Comparison of ENCODE assay signal across 8 mouse cellular contexts in the genomic region with DNA sequence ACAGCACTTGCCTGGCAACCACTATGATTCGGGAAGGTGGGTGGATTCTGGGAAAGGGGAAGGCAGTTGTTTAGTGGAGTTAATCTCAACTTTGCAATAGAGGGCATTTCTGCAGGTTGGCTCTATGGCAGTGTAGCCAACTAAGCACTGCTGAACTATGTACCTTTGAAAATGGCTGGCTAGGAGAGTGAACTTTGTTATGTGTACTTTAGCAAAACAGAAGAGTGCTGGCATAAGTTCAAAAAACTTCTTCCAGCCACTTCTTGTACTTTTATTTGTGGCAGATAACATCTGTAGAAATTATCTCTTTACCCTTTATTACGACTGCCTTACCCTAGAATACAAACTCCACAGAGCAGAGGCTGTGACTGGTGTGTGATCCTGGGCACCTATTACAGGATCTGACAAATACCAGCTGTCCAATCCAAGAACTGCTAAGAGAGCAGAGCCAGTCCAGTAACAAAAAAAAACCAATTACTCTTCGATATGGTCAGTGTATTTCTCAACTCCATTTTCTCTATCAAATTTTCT. TPM values are rescaled to one million over a fixed set of nuclear protein-coding genes. Genes with fewer than 3 reads are reported as not detected.
DNase-seq lines count a peak whose midpoint lies in the region; ATAC-seq and TF ChIP-seq lines count a peak whose summit lies in the region.

No protein-coding gene starts in this region.

- no peak for TF ChIP-seq EP300 in stomach, postnatal 0 days (optimal IDR thresholded peaks at IDR 0.05)

- no peaks in the 10 kb centered on the region; the same call in 1 of the 2 replicates for H3K36me3 ChIP-seq in neural tube, embryonic 11.5 days (ENCODE audit: control insufficient read depth, insufficient read depth, low read length)
- peaks cover 2% of the 10 kb centered on the region; the same call in 1 of the 2 replicates for H3K36me3 ChIP-seq in limb, embryonic 15.5 days
- no peaks in the 10 kb centered on the region for H3K36me3 ChIP-seq in stomach, postnatal 0 days (ENCODE audit: control insufficient read depth, insufficient read depth, low read length)

- peak overlapping the region; percentile 62 for H3K4me2 ChIP-seq in neural tube, embryonic 11.5 days (ENCODE audit: low read depth)
- peak overlapping the region; percentile 58; the same call in 1 of the 2 replicates for H3K4me2 ChIP-seq in limb, embryonic 15.5 days
- peak overlapping the region; percentile 67 for H3K4me2 ChIP-seq in stomach, postnatal 0 days (replicated peaks; ENCODE audit: low read depth)

- no peaks in the 10 kb centered on the region for H3K27me3 ChIP-seq in neural tube, embryonic 11.5 days (ENCODE audit: control insufficient read depth, insufficient read depth, low read length)
- no peaks in the 10 kb centered on the region for H3K27me3 ChIP-seq in limb, embryonic 15.5 days
- H3K27me3 ChIP-seq in stomach, postnatal 0 days (ENCODE audit: control insufficient read depth, insufficient read depth, low read length) = no peaks in the 10 kb centered on the region

- intact Hi-C loops in gastrocnemius, postnatal 14 days (cut with DNase I; ENCODE audit: low total_unique reads) = no loop called here

- H3K4me3 ChIP-seq in neural tube, embryonic 11.5 days (ENCODE audit: low read depth, low read length) = peak overlapping the region; percentile 60; the same call in 1 of the 2 replicates
- H3K4me3 ChIP-seq in limb, embryonic 15.5 days = 0 out of 2 replicates have a peak overlapping the region, but pooled peaks have one; percentile 70
- H3K4me3 ChIP-seq in stomach, postnatal 0 days (ENCODE audit: low read depth, low read length) = peak overlapping the region; percentile 58; the same call in 1 of the 2 replicates

- no peak for TF ChIP-seq CTCF in stomach, postnatal 0 days (IDR thresholded peaks at IDR 0.05; ENCODE audit: low read depth)

- DNase-seq in adrenal gland, postnatal 10 days = peak; percentile 9
- DNase-seq in adrenal gland, postnatal 14 days = no peak
- DNase-seq in neural tube, embryonic 11.5 days (ENCODE audit: low spot score) = no peak
- DNase-seq in neural tube, embryonic 10.5 days (ENCODE audit: extremely low spot score, low spot score) = no peak
- no peak for DNase-seq in stomach, postnatal 0 days (ENCODE audit: low spot score)
- no peak for DNase-seq in gastrocnemius, postnatal 14 days
- no peak for DNase-seq in left cerebral cortex, adult 9 months (ENCODE audit: low spot score in 2 of 2)

- H3K27ac ChIP-seq in neural tube, embryonic 11.5 days (ENCODE audit: low read depth, low read length) = no peak overlapping the region
- no peak overlapping the region for H3K27ac ChIP-seq in limb, embryonic 15.5 days
- H3K27ac ChIP-seq in stomach, postnatal 0 days (replicated peaks) = peak overlapping the region; percentile 91

- WGBS in neural tube, embryonic 11.5 days = 61% methylated on average over 3 of the region's 3 CpGs
- 56% methylated on average over 3 of the region's 3 CpGs for WGBS in limb, embryonic 15.5 days
- WGBS in stomach, postnatal 0 days = 29% methylated on average over 3 of the region's 3 CpGs

- no peaks in the 10 kb centered on the region for H3K9me3 ChIP-seq in neural tube, embryonic 11.5 days (ENCODE audit: control insufficient read depth, low read length)
- H3K9me3 ChIP-seq in limb, embryonic 15.5 days = no peaks in the 10 kb centered on the region
- H3K9me3 ChIP-seq in stomach, postnatal 0 days (ENCODE audit: control insufficient read depth, low read length) = no peaks in the 10 kb centered on the region

- no peak for ATAC-seq in neural tube, embryonic 11.5 days (ENCODE audit: insufficient read depth, low FRiP score, low TSS enrichment)
- no peak for ATAC-seq in limb, embryonic 15.5 days (ENCODE audit: insufficient number of reproducible peaks, low FRiP score, low TSS enrichment, low read depth)
- ATAC-seq in stomach, postnatal 0 days (ENCODE audit: low FRiP score, low TSS enrichment) = peak; percentile 60; the same call in 1 of the 2 replicates

- H3K4me1 ChIP-seq in neural tube, embryonic 11.5 days (ENCODE audit: control insufficient read depth, insufficient read depth, low read length) = no peaks in the 10 kb centered on the region
- H3K4me1 ChIP-seq in limb, embryonic 15.5 days = peaks cover 8% of the 10 kb centered on the region
- H3K4me1 ChIP-seq in stomach, postnatal 0 days (replicated peaks; ENCODE audit: control insufficient read depth, insufficient read depth) = no peaks in the 10 kb centered on the region

- no peak overlapping the region for H3K9ac ChIP-seq in neural tube, embryonic 11.5 days (ENCODE audit: low read length)
- H3K9ac ChIP-seq in limb, embryonic 15.5 days = no peak overlapping the region
- no peak overlapping the region for H3K9ac ChIP-seq in stomach, postnatal 0 days (ENCODE audit: low read length)

RNA-seq across cellular contexts. Expression of a gene that starts 0.8 kb away (rescaled TPM):
- 1 to 10 TPM; 6.6 to 7.1 TPM for total RNA-seq in adrenal gland, postnatal 10 days (2021)
- total RNA-seq in adrenal gland, postnatal 14 days (2021) = 3.9 and 5.0 TPM in 2 replicates
- polyA plus RNA-seq in neural tube, embryonic 11.5 days (2014; fragmentation: Nextera tagmentation; extraction: Ambion mirVana) = 8.5 and 9.2 TPM in 2 replicates
- 10.4 and 13.4 TPM in 2 replicates for polyA plus RNA-seq in limb, embryonic 15.5 days (2015; fragmentation: Nextera tagmentation; extraction: Ambion mirVana)
- 18.3 and 20.2 TPM in 2 replicates for polyA plus RNA-seq in stomach, postnatal 0 days (2015; fragmentation: Nextera tagmentation; extraction: Ambion mirVana)
- total RNA-seq in gastrocnemius, postnatal 14 days (2021) = 1 to 10 TPM; 1.8 to 1.9 TPM

RNA-seq across cellular contexts. Expression of a gene that starts 51.5 kb away (rescaled TPM):
- total RNA-seq in adrenal gland, postnatal 10 days (2021) = 1 to 10 TPM in 1 of 2 experiments, under 1 TPM in 1; 0.85 to 1.1 TPM
- total RNA-seq in adrenal gland, postnatal 14 days (2021) = 0.34 and 0.37 TPM in 2 replicates
- 0.22 and 0.56 TPM in 2 replicates for polyA plus RNA-seq in neural tube, embryonic 11.5 days (2014; fragmentation: Nextera tagmentation; extraction: Ambion mirVana)
- polyA plus RNA-seq in limb, embryonic 15.5 days (2015; fragmentation: Nextera tagmentation; extraction: Ambion mirVana) = 0.87 and 1.7 TPM in 2 replicates
- polyA plus RNA-seq in stomach, postnatal 0 days (2015; fragmentation: Nextera tagmentation; extraction: Ambion mirVana) = 1.2 TPM in 2 replicates
- total RNA-seq in gastrocnemius, postnatal 14 days (2021) = under 1 TPM; 0.49 to 0.80 TPM
